Mouse (Mus musculus) urinary bladder, postnatal 10 days (tissue): ENCODE measurements around the gene Lsm4.

Experiments
- DNase-seq: peaks from one replicate; pipeline ENCODE4 v3.0.0; 2022; ENCODE audit warnings: low spot score

The Lsm4 gene

DNA sequence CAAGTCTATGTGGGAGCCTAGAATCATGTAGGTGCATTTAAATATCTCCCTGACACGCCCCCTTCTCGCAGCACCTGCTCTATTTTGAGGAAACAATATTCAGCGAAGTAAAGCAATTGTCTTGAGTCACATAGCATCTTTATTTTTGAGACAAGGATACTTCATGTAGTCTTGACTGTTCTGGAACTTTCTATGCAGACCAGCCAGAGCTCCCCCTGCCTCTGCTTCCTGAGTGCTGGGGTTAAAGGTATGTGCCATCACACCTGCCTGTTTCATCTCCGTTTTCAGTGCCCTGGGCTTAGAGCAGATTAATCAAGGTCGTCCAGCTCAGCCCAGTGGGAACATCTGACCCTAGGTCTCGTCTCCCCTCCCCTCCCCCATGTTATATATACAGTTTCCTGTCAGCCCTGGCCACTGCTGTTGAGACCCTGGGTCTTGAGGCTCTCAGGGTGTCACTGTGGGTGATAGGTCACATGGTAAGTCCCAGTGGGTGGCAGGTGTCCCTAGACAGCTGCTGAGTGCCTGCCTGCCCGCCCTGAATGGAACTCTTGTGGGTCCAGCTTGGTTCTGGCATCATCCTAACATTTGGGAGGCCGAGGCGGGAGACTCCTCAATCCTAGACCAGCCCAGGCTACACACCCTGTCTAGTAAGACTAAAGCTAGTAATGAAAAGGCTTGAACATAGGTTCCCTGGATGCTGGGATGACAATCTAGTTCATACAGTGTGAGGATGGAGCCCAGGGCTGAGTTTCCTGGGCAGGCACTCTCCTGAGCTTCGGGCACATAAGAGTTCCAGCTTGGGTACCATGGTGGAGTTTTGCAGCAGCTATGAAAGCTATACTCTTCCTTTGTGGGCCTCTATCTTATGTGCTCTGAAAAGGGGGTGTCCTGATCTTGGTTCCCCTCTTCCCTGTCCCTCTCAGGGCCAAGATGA, 28.3 kb downstream of the Lsm4 start:
- no peak for DNase-seq

DNA sequence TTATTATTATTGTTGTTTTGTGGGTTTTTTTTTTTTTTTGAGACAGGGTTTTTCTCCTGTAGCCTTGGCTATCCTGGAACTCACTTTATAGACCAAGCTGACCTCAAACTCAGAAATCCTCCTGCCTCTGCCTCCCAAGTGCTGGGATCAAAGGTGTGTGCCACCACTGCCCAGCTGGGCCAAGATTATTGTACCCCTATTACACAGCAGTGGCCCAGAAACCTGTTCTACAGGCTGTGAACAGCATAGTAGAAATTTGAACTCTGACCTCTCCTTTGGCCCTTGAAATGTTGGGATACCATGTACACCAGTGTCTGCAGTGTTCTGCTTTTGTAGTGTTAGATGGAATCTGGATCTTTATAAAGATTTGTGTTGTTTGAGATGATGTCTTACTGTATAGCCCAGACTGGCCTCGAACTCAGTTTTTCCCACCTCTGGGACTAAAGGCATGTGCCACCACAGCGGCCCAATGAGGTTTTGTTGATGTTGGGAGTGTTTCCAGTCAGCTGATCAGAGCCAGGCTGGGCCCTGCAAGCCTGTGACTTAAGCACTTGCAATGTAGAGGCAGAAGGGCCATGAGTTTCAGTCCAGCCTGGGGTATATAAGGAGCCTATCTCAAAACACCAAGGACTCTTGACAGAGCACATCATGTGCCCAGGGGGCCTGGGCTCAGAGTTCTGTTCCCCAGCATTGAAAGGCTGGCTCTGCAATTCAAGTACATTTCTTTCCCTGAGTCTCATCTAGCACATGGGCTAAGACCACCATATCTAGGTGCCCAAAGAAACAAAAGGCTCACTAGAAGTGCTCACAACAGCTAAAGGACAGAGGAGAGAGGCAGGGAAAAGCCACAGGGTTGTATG, 29.2 kb downstream of the Lsm4 start:
- DNase-seq, result no peak

DNA sequence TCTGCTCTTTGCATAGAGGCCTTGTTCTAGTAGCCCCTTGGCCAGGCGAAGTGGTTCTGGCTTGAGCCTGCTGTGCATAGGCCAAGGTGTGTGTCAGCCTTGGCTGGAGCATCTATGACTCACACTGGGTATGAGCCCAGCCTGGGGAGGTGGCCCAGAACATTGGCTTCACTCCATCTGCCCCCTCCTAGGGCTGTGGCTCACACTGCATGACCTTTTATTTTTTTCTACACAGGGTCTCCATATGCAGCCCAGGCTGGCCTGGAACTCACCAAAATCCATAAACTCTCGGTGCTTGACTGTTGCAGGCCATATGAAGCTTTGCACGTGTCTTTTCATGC, 29.8 kb downstream of the Lsm4 start:
- no peak for DNase-seq

DNA sequence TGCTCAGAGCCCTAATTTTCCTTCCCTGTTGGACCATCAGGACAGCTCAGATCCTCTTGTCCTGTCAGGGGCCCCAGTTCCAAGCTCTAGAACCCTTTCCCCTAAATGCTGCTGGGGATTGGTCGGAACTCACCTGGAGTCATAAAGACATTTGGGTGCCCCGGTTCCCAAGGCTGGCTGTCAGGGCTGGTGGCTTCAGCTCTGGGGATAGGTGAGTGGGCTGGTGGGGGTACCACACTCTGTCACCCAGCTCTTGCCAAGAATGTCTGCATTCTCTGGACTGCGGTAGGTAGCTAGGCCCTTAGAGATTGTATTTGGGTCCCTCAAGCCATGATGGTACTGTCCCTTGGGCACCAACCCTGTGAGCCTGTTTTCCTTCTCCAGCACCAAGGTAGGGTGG, 30.2 kb downstream of the Lsm4 start, which contains the start of gene Iqcn:
Gene Iqcn (plus strand): TSS at position 171 of the 400 bp plus-strand sequence.
- no peak for DNase-seq

DNA sequence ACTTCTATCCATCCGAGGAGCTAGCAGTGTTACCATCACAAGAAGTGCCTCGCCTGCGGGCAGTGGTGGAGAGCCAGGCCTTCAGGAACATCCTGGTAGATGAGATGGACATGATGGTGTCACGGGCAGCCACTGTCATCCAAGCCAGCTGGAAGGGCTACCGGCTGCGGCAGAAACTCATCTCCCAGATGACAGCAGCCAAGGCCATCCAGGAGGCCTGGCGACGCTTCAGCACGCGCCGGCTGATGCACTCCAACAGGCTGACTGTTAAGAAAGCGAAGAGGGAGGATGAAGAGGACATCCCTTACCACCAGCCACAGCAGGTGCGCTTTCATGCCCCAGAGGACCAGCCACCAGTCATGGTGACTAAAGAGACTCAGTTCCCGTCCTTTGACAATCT, 35.2 kb downstream of the Lsm4 start:
- DNase-seq, result no peak

DNA sequence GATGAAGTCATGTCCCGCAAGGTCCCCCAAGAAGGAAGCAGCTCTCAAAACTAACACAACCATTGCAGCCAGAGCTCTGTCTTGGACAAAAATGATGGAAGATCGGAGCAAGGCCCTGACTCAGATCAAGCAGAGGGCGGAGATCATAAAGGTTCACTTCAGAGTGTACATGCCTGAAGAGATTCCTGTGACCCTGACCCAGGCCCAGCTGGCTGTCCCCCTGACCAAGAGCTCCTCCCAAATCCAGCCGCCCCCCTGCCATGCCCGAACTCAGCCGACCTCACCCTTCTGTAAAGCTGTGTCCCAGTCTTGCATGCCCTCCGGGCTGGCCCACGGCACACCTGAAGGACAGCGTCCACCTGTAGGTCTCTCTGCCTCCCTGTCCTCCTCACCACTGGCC, 36.7 kb downstream of the Lsm4 start:
- no peak for DNase-seq

DNA sequence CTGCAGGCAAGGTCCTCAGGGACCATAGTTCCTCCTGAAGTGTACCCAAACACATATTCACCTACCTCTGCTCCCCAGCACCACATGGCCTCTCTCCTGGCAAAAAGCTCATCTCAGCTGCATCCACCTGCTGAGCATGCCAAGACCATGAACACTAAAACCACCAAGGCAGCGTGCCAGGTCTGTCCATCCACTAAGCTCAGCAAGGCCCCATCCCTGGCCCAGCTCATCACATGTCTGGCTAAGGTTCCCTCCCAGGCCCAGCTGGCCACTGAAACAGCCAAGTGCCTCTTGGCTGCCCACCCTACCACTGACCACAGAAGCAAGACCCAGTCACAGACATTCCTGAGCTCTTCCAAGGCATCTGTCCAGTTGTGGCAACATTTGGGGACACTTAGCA, 37.2 kb downstream of the Lsm4 start:
- DNase-seq, result no peak

DNA sequence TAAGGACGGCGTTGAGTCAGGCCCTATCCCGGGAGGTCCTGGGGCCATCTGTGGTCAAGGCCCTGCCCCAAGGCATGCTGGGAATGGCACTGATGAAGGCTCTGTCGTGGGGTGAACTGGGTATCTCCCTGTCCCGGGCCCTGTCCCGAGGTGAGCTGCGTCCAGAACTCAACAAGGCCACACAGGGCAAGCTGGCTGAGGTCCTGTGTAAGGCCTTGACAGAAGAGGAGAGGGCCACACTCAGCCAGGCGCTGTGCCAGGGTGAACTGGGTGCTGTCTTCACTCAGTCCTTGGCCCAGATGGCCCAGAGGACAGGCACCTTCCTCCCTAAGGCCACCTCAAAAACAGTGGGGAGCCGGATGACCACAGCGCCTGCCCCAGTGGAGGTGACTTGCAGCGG, 38.0 kb downstream of the Lsm4 start:
- no peak for DNase-seq

DNA sequence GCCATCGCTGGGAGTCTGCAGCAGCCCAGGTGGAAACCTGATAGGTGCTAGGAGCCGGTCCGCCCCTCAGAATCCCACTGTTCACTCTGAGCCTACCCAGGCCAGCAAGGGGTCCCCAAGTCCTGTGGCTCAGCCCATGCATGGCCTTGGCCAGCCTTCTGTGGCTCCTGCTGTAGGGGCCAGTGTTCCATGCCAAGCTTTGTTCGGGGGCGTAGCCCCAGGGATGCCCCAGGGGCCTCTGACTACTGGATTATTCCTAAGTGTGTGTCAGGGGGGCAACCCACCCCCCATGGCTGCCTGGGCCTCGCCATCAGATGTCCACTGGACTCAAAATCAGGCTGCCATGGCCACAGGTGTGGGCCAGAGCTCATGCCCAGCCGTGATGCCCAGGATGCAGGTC, 40.9 kb downstream of the Lsm4 start:
- DNase-seq, result no peak

DNA sequence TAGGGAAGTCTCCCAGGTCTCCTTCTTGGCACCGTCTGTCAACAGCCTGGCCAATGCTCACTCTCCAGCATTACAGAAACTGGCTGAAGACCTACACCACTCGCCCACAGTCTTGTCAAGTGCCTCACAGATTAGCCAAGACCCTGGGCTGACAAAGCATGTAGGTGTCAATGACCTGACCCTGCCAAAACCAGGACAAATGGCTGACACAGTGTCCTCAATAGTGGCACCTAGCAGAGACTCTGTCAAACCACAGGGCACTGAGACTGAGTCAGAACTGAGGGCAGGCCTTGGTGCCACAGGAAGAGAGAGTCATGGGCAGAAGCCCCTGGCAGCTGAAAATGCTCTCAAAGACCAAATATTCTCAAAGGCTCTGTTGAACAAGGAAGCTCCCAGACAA, 42.0 kb downstream of the Lsm4 start:
- DNase-seq, result no peak

DNA sequence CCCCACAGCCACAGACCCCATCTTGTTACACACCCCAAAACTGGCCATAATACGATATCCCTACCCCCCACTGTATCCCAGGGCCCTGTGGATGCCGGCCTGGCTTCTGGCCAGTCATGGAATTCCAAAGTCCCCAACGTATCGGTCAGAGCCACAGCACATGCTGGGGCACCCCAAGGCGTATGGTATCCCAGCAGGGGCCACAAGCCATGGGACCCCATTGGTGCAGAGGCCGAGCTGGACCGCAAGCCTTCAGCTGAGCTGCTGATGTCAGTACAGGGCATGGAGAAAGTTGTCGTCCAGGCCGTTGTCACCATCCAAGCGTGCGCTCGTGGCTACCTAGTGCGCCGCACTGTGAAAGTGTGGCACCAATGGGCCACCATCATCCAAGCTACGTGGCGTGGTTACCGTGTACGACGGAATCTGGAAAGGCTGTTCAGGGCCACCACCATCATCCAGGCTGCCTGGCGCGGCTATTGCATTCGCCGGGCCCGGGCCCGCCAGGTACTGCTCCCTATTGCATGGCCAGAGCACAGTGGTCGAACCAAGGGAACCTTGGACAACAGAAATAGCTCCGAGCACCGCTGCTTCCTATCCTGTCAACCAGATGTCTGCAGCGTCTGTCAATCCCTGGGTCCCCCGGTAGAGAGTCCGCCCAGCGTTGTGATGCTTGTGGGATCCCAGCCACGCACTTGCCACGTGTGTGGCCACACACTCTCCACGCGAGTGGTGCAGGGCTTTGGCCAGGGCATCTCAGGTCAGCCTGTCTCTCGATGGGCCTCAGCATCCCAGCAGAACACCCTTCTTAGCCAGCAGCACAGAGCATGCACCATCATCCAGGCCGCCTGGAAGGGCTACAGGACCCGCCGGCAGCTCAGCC, 43.7 kb downstream of the Lsm4 start:
- DNase-seq, result no peak

DNA sequence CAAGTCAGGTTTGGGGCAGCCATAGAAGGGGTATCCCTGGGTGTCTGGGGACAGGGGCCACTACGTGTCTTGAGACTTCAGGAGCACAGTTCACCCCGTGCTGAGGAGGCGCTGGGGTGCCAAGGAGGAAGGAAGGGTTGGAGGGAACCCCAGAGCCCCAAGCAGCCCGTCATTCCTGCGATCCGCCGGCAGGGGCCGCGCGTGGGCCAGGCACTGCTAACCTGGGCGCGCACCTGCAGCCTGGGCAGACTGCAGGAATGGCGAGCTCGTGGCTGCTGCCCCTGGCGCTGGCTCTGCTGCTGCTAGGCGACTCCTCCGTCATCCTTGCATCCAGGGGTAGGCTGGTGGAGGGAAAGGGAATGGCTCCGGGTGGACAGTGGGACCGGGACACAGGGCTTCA, 45.2 kb downstream of the Lsm4 start, which contains the start of gene Gm3336:
Gene Gm3336 (plus strand): TSS at position 247 of the 400 bp plus-strand sequence.
- no peak for DNase-seq

DNA sequence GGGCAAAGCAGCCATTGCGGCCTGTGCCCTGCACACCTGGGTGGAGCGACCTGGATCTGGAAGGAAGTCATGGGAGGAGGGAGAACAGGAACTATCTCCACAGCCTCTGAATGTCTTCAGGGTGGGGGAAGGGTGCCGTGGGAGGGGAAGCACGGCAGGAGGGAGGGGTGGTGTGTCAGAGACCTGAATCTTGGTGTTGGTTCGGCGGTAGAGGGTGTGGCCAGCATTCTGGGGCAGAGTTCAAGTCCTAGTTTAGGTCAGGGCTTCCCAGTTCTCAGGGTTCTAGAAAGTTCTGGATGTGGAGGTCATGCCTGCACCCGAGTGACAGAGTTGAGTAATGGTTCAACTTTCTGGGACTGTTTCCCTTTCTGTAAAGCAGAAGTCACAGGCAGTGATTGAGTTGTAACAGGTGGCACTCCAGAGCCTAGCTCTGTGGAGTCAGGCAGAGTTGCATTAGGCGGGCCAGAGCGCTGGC, 46.8 kb downstream of the Lsm4 start:
- DNase-seq, result no peak

DNA sequence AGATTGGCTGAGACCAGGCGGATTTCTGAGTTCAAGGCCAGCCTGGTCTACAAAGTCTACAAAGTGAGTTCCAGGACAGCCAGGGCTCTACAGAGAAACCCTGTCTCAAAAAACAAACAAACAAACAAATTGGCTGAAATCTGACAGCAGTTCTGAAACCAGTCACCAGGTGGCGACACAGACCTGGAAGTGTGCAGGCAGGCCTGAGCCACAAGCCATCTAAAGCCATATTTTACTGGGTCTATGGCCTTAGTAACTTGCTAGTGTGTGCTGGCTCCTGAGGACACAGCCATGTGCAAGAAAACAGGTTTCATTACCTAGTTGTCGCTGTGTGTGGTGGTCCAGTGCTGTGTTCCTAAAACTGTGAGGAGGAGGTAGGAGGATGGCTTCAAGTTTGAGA, 47.7 kb downstream of the Lsm4 start:
- DNase-seq, result no peak

DNA sequence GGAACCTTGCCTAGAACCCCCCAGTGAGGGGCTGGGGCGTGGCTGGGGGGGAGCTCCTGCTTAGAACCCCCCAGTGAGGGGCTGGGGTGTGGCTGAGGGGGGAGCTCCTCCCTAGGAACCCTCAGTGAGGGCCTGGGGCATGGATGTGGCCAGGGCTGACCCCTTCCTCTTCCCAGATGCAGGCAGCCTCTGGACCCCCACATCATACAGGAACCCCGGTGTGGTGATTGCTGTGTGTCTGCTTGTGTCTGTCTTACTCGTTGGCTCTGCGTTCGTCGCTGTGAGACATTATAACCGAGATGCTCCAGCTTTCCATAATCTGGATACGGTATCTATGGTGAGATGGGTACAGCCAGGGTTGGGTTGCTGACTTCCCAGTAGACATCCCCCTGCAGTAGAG, 48.6 kb downstream of the Lsm4 start:
- no peak for DNase-seq

DNA sequence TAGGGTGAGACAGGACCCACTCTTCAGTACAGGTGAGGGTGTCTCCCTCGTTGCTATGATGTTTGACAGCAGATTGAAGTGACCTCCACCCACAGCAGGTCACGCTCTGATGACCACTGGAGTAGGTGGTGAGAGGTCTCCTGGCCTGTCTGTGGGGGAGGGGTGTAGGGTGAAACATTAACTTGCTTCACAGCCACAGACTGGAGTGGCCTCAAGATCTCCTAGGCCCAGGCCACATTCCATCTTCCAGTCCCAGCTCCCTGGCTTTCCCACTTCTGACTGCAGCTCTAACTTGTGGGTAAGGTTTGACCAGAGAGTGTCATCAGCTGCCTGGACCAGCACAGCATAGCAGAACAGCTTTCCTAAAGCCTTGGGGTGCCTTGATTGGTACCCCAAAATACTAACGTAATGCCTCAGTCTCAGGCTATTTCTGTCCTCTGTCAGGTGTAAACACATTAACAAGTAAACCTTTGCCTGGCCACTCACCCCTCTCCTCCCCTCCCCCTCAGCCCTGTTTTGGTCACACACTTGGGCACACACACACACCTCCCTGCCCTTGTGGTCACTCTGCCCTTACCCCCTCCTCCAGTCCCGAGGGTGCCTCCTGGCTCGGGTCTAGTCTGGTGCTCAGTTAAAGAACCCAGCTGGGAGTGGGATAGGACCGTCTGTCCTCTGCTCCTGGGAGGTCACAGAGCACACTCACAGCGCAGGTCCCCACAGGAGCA, 50.6 kb downstream of the Lsm4 start, which contains the start of gene Pde4c:
Gene Pde4c (plus strand): TSS at position 235 of the 725 bp plus-strand sequence.
- DNase-seq, result no peak

DNA sequence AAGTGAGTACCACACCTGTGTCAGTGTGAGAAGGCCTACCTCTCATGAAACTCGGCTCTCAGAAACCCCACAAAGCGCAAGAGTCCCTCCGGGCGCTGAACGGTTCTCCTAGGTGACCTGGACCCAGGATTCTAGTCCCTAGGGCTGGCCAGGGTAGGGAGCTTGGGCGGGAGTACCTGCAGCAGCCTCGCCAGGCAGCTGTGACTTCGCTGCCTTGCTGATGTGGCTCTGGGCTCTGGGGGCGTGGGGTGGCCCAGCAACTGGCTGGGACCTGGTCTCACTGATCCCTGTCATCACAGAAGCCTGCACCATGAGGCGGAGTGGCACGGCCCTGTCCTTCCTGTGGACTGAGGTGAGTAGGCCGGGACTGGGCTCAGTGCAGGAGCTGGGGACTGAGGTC, 51.2 kb downstream of the Lsm4 start:
- no peak for DNase-seq

DNA sequence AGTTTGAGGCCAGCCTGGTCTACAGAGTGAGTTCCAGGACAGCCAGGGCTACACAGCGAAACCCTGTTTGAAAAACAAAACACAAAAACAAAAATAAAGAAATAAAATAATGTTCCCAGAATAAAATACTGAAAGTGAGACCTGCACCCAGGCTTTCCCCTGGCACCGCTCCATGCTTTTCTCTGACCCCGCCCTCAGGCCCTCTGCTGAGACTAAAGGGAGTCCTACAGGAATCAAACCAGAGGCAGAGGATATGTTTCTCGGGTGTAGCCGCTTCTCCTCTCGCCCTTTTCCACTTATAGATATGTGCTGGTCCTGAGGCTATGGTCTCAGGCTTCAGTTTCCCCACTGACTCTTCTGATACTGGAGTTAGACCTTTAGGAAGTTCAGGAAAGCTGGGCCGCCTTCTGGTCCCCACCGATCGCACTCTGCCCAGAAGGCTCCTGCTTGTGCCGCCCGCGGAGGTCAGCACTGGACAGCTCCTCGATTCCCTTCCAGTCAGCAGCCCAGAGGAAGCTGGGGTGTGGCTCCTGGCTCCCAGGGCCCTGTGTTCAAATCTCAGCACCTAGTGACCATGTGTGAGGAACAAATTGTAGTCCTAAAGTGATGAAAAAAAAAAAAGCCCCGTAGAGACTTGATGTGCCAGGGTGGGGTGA, 52.9 kb downstream of the Lsm4 start:
- DNase-seq, result no peak

DNA sequence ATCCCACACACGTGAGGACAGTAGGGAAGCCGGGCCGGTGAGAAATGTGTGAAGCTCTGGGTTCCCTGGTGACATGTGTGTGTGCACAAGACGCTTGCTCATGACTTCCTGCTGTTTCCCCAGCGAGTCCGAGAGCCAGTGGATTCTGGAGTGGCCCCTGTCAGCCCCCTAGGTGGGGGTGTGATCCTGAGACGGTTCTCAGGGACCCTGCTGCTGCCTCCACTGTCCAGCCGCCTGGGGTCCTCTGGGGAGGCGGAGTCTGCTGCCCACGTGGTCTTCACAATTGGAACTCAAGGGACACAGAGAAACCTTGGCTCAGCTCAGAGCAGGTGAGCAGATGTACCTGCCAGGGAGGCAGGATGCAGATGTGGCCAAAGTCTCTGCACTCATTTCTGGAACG, 53.7 kb downstream of the Lsm4 start:
- DNase-seq, result no peak
